ENCODE assay signal across 13 mouse cellular contexts in genomic region chr9:45779201-45779600, GRCm38 (mm10).
"Had no signal": no experiment of that assay in that cellular context is flagged by ENCODE, and none has a peak within 500 bp of the region (broad histone marks: within the 10 kb centered on the region; RNA-seq: fewer than 3 reads in every experiment).

No protein-coding gene starts in this region.

- H3K4me3 ChIP-seq: kidney, embryonic 15.5 days; liver, embryonic 15.5 days; neural tube, embryonic 12.5 days had no signal

- H3K9ac ChIP-seq: kidney, embryonic 15.5 days; liver, embryonic 15.5 days; neural tube, embryonic 12.5 days had no signal

- H3K9me3 ChIP-seq: kidney, embryonic 15.5 days; liver, embryonic 15.5 days; neural tube, embryonic 12.5 days had no signal

- H3K4me1 ChIP-seq: neural tube, embryonic 12.5 days had no signal

- ATAC-seq: lung, postnatal 0 days had no signal

- H3K27ac ChIP-seq: kidney, embryonic 15.5 days; liver, embryonic 15.5 days; neural tube, embryonic 12.5 days had no signal

- H3K27me3 ChIP-seq: kidney, embryonic 15.5 days; liver, embryonic 15.5 days; neural tube, embryonic 12.5 days had no signal

- H3K4me2 ChIP-seq: kidney, embryonic 15.5 days; liver, embryonic 11.5 days; liver, embryonic 15.5 days; neural tube, embryonic 12.5 days had no signal

- DNase-seq: kidney, adult 2 months; kidney, postnatal 14 days; left cerebral cortex, postnatal 4 days; lung, adult 2 months; lung, postnatal 36 days; right cerebral cortex, postnatal 4 days; spleen, adult 18-20 months; thymus, adult 18-20 months had no signal
